Mouse (Mus musculus) MEL (cell line): ENCODE data around the gene Rgs21.

Source experiments
- CHD2 ChIP-seq: IDR thresholded peaks from 2 replicates; pipeline ENCODE4 v1.6.1; 2011; ENCODE audit warnings: low read length, improper control_type of control experiment
- CTCF ChIP-seq, 3 experiments: IDR thresholded peaks in 2 of 3; conservative IDR thresholded peaks in 1 of 3; 2 replicates each; pipeline ENCODE4 v1.5.1; 2011 to 2012; ENCODE audit warnings: low read length in 3 of 3, low read depth in 2 of 3, mild to moderate bottlenecking in 2 of 3, improper control_type of control experiment in 1 of 3, inconsistent platforms in 1 of 3, mixed read lengths in 1 of 3, moderate library complexity in 1 of 3; ENCODE audit not compliant: control insufficient read depth in 1 of 3, insufficient read depth in 1 of 3, poor library complexity in 1 of 3, severe bottlenecking in 1 of 3
- JUND ChIP-seq: IDR thresholded peaks from 2 replicates; pipeline ENCODE4 v1.6.1; 2011; ENCODE audit warnings: low read depth, mild to moderate bottlenecking, improper control_type of control experiment, low read length
- MAX ChIP-seq: IDR thresholded peaks from 2 replicates; pipeline ENCODE4 v1.6.1; 2011; ENCODE audit warnings: low read length, improper control_type of control experiment
- MXI1 ChIP-seq: IDR thresholded peaks from 2 replicates; pipeline ENCODE4 v1.6.1; 2011; ENCODE audit warnings: mild to moderate bottlenecking, low read depth, low read length, improper control_type of control experiment
- MYC ChIP-seq: IDR thresholded peaks from 2 replicates; pipeline ENCODE4 v1.6.1; 2011; ENCODE audit warnings: low read depth, mild to moderate bottlenecking, low read length, improper control_type of control experiment, moderate library complexity
- NRF1 ChIP-seq: IDR thresholded peaks from 2 replicates; pipeline ENCODE4 v1.6.1; 2014; ENCODE audit warnings: low read depth, mild to moderate bottlenecking, inconsistent platforms, low read length, improper control_type of control experiment, moderate library complexity; ENCODE audit not compliant: poor library complexity, insufficient read depth, severe bottlenecking
- POLR2A ChIP-seq, 2 experiments: IDR thresholded peaks; 2 replicates each; pipeline ENCODE4 v1.6.1; 2011 to 2012; ENCODE audit warnings: low read length in 2 of 2, mild to moderate bottlenecking in 2 of 2, control low read depth in 1 of 2, improper control_type of control experiment in 1 of 2, low read depth in 1 of 2, moderate library complexity in 1 of 2; ENCODE audit not compliant: control insufficient read depth in 1 of 2, insufficient read depth in 1 of 2, poor library complexity in 1 of 2
- TBP ChIP-seq: IDR thresholded peaks from 2 replicates; pipeline ENCODE4 v1.8.0; 2011; ENCODE audit warnings: low read depth, low read length, improper control_type of control experiment
- TCF12 ChIP-seq: IDR thresholded peaks from 2 replicates; pipeline ENCODE4 v1.6.1; 2014; ENCODE audit warnings: low read depth, mild to moderate bottlenecking, inconsistent platforms, low read length, improper control_type of control experiment, moderate library complexity
- UBTF ChIP-seq: IDR thresholded peaks from 2 replicates; pipeline ENCODE4 v1.6.1; 2012; ENCODE audit warnings: low read depth, mild to moderate bottlenecking, inconsistent platforms, low read length, improper control_type of control experiment, moderate library complexity, borderline replicate concordance; ENCODE audit not compliant: insufficient read depth
- USF1 ChIP-seq: IDR thresholded peaks from 2 replicates; pipeline ENCODE4 v1.6.1; 2014; ENCODE audit warnings: low read depth, mild to moderate bottlenecking, inconsistent platforms, low read length, improper control_type of control experiment, moderate library complexity
- ZC3H11A ChIP-seq: IDR thresholded peaks from 2 replicates; pipeline ENCODE4 v1.6.1; 2012; ENCODE audit warnings: low read depth, mild to moderate bottlenecking, inconsistent platforms, low read length, improper control_type of control experiment

DNA sequence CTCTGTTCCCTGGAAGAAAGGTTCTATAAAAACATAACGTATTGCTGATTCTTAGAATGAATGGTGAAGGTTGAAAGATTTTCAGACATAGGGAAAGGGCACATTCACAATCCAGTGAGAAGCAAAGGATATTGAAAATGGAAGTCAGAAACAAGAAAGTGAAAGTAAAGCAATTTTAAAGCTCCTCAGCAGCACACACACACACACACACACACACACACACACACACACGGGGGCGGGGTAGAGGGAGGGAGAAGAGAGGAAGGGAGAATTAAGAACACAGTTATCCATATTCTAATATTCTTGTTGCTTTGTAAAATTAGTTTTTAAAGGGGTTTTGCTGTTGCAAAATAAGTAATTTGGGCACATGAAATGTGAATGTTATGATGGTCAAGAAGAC is 2.4 kb upstream of the Rgs21 start:
- TF ChIP-seq CTCF (IDR thresholded peaks at IDR 0.05 in 2 of 3, conservative IDR thresholded peaks at IDR 0.05 in 1 of 3; ENCODE audit: control insufficient read depth in 1 of 3, insufficient read depth in 1 of 3, low read depth in 2 of 3, low read length in 3 of 3, poor library complexity in 1 of 3, severe bottlenecking in 1 of 3) (no peak), NRF1 (no peak), TBP (no peak), JUND (no peak), TCF12 (no peak), MAX (no peak), MXI1 (no peak), POLR2A (IDR thresholded peaks at IDR 0.05; ENCODE audit: control insufficient read depth in 1 of 2, insufficient read depth in 1 of 2, low read depth in 1 of 2, low read length in 2 of 2, poor library complexity in 1 of 2) (no peak), MYC (no peak), ZC3H11A (no peak), CHD2 (no peak), UBTF (no peak), USF1 (no peak)
